Mouse (Mus musculus) neural tube, embryonic 14.5 days (tissue): Measurements from ENCODE around the gene Filip1. TPM values are rescaled to one million over a fixed set of nuclear protein-coding genes. Genes with fewer than 3 reads are reported as not detected.

Source experiments
- ATAC-seq: fragments of 200-750 bp; cut with Nextera tagmentation; 2 replicates; pipeline ENCODE4 v1.8.0; 2017; ENCODE audit warnings: low read depth, mild to moderate bottlenecking, moderate TSS enrichment, moderate library complexity
- H3K27ac ChIP-seq: fragments of 300-500 bp; sonication (generic); 2 replicates; pipeline ENCODE4 v1.5.1; 2014; ENCODE audit warnings: low read depth, mild to moderate bottlenecking, control low read depth, low read length, moderate library complexity, mixed read lengths
- H3K27me3 ChIP-seq: fragments of 300-500 bp; sonication (generic); 2 replicates; pipeline ENCODE4 v1.6.1; 2014; ENCODE audit warnings: low read length; ENCODE audit not compliant: control insufficient read depth, insufficient read depth
- H3K36me3 ChIP-seq: fragments of 300-500 bp; sonication (generic); 2 replicates; pipeline ENCODE4 v1.6.1; 2014; ENCODE audit warnings: low read length, mixed read lengths; ENCODE audit not compliant: control insufficient read depth, insufficient read depth
- H3K4me1 ChIP-seq: fragments of 300-500 bp; sonication (generic); 2 replicates; pipeline ENCODE4 v1.6.1; 2014; ENCODE audit warnings: low read length; ENCODE audit not compliant: control insufficient read depth, insufficient read depth
- H3K4me2 ChIP-seq: fragments of 300-500 bp; sonication (generic); 2 replicates; pipeline ENCODE4 v1.6.1; 2014; ENCODE audit warnings: mild to moderate bottlenecking, low read depth, low read length, control low read depth
- H3K4me3 ChIP-seq: fragments of 300-500 bp; sonication (generic); 2 replicates; pipeline ENCODE4 v1.5.1; 2014; ENCODE audit warnings: low read depth, low read length, control low read depth, mixed read lengths
- H3K9ac ChIP-seq: fragments of 300-500 bp; sonication (generic); replicated peaks from 2 replicates; pipeline ENCODE4 v1.6.1; 2014; ENCODE audit warnings: low read depth, mild to moderate bottlenecking, control low read depth, low read length, mixed read lengths
- H3K9me3 ChIP-seq: fragments of 300-500 bp; sonication (generic); 2 replicates; pipeline ENCODE4 v1.6.1; 2016; ENCODE audit warnings: low read length; ENCODE audit not compliant: control insufficient read depth
- WGBS: fragments of 180-500 bp; shearing (Covaris S2); extraction: QIAGEN DNeasy Blood & Tissue Kit; methylation state at CpG from one replicate; pipeline ENCODE4 v1.1.7; 2014; 5-methylcytosine and 5-hydroxymethylcytosine counted together
- polyA plus RNA-seq: library from polyadenylated mRNA; unstranded; fragments of >200 nt; fragmentation: Nextera tagmentation; extraction: Ambion mirVana; gene quantifications from 2 replicates; pipeline ENCODE4 v1.2.1, GENCODE M21; 2014

Filip1 gene
- polyA plus RNA-seq, 1 experiment from 2014 or later: 1.5 TPM

DNA sequence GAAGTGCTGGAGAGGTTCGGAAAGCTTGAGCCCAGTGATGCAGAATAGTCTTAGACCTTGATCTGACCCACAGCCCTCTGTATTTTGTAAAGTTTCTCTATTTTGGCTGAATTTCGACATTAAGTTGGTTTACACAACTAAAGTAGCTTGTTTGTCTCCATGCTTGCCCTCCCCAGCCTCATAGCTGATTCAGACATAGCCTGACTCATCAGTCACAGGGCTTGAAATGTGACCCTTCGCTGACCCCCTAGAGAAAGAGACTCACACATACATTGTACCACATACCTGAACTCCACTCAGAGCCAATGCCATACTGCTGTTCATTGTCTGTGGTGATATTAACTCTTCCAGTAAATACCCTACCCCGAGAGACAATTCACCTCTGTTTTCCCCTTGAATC lies 19.6 kb downstream of the Filip1 start:
- no peak overlapping the region for H3K27ac ChIP-seq
- 76% methylated on average over 4 of the region's 4 CpGs for WGBS
- no peaks in the 10 kb centered on the region for H3K9me3 ChIP-seq
- no peaks in the 10 kb centered on the region for H3K27me3 ChIP-seq
- no peak overlapping the region for H3K4me3 ChIP-seq
- no peak overlapping the region for H3K4me2 ChIP-seq
- H3K4me1 ChIP-seq: no peaks in the 10 kb centered on the region
- H3K36me3 ChIP-seq: no peaks in the 10 kb centered on the region
- no peak overlapping the region for H3K9ac ChIP-seq
- no peak for ATAC-seq

DNA sequence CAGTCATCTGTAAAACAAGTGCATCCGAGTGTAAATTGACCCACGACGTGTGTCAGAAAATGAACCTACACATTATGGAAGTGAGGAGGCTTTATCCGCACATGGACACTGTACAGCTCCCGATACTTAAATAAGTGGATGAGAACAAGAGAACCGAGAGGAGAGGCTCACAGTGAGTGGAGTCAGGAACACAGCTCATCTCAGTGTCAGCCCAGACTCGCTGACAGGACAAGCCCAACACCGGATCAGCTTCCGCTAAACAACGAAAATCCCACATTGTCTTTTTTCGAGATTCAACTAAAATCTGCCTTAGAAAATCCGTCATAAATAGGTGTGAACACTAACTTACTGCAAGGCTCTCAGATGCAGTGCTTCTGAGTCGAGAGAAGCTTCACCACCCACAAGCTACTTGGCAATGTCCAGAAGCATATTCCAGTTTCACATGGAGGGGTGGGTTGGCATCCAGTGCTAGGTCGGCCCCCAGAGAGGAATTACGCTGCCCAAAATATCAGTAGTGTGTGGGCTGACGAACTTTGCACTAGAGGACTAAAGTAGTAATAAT lies 22.1 kb downstream of the Filip1 start:
- Histone ChIP-seq H3K4me3 (no peak overlapping the region), H3K4me2 (no peak overlapping the region), H3K27me3 (no peaks in the 10 kb centered on the region), H3K27ac (no peak overlapping the region), H3K9me3 (no peaks in the 10 kb centered on the region), H3K4me1 (no peaks in the 10 kb centered on the region), H3K36me3 (no peaks in the 10 kb centered on the region), H3K9ac (no peak overlapping the region)
- 79% methylated on average over 16 of the region's 16 CpGs for WGBS
- no peak for ATAC-seq

- no peaks in the 10 kb centered on the region for H3K9me3 ChIP-seq
- no peak overlapping the region for H3K4me3 ChIP-seq
- H3K27ac ChIP-seq: no peak overlapping the region
- H3K4me1 ChIP-seq: no peaks in the 10 kb centered on the region
- ATAC-seq: no peak
- H3K27me3 ChIP-seq: no peaks in the 10 kb centered on the region
- H3K36me3 ChIP-seq: no peaks in the 10 kb centered on the region
- H3K4me2 ChIP-seq: no peak overlapping the region
- no peak overlapping the region for H3K9ac ChIP-seq
- 94% methylated on average over 1 of the region's 1 CpGs for WGBS
These were observed 22.9 kb downstream of the Filip1 start for GRCm38 (mm10) chr9:79989703-79990102.

DNA sequence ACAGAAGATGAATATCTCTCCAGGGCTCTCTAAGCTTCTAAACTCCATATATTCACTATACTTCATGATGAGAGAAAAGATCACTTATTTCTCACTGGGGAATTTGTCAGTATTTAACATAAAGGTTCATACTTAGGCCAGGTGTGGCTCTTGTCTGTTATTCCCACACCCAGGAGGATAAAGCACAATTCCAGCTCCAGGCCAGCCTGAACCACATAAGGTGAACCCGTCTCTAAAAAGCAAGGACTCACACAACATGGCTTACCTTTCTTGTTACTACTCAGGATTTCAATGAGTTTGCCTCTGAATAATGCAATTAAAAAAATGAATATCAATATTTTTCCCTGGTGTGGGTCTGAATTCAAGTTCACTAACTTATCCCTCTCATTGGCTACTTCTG lies 23.6 kb downstream of the Filip1 start:
- Histone ChIP-seq H3K4me1 (no peaks in the 10 kb centered on the region), H3K4me3 (no peak overlapping the region), H3K9ac (no peak overlapping the region), H3K27ac (no peak overlapping the region), H3K4me2 (no peak overlapping the region), H3K9me3 (no peaks in the 10 kb centered on the region), H3K36me3 (no peaks in the 10 kb centered on the region), H3K27me3 (no peaks in the 10 kb centered on the region)
- 95% methylated on average over 1 of the region's 1 CpGs for WGBS
- no peak for ATAC-seq

DNA sequence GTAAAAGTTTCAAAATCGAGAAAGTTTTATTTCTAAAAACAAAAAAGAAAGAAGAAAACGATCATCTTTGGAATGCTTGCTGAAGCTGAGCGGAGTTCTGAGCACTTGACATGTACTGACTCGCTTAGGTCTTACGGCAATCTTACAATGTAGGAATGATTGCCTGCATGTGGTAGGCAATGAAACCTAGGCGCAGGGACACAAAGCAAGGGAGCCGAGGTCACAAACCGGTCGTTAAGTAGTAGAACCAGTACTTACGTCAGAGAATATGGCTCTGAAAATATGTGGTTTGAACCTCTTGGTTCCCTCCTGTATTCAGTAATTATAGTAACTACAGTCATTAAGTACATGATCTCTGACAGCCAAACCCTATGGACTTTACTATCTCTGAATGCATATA lies 29.4 kb downstream of the Filip1 start:
- no peaks in the 10 kb centered on the region for H3K27me3 ChIP-seq
- H3K9ac ChIP-seq: no peak overlapping the region
- H3K4me1 ChIP-seq: no peaks in the 10 kb centered on the region
- no peak for ATAC-seq
- no peaks in the 10 kb centered on the region for H3K36me3 ChIP-seq
- 87% methylated on average over 10 of the region's 10 CpGs for WGBS
- H3K9me3 ChIP-seq: no peaks in the 10 kb centered on the region
- H3K4me2 ChIP-seq: no peak overlapping the region
- H3K4me3 ChIP-seq: no peak overlapping the region
- no peak overlapping the region for H3K27ac ChIP-seq

DNA sequence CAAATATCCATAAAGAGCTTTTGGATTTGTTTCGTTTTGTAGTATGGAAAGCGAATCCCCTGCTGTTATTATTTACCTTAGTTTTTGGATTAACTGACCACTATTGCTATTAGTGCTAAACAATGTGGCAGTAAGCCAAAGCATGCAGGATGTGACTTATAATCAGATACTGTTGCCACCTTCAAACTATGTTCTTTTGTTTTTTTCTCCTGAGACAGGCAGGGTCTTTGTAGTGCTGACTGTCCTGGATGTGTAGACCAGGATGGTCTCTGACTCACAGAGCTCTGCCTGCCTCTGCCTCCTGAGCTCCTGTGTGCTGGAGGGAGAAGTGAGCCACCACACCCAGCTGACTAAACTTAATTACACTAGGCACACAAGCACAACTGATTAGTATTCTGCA lies 33.4 kb downstream of the Filip1 start:
- H3K4me3 ChIP-seq: no peak overlapping the region
- H3K4me1 ChIP-seq: no peaks in the 10 kb centered on the region
- H3K4me2 ChIP-seq: no peak overlapping the region
- H3K9me3 ChIP-seq: no peaks in the 10 kb centered on the region
- H3K9ac ChIP-seq: no peak overlapping the region
- 91% methylated on average over 2 of the region's 2 CpGs for WGBS
- ATAC-seq: no peak; the same call in 1 of the 2 replicates
- no peak overlapping the region for H3K27ac ChIP-seq
- H3K27me3 ChIP-seq: no peaks in the 10 kb centered on the region
- no peaks in the 10 kb centered on the region for H3K36me3 ChIP-seq

DNA sequence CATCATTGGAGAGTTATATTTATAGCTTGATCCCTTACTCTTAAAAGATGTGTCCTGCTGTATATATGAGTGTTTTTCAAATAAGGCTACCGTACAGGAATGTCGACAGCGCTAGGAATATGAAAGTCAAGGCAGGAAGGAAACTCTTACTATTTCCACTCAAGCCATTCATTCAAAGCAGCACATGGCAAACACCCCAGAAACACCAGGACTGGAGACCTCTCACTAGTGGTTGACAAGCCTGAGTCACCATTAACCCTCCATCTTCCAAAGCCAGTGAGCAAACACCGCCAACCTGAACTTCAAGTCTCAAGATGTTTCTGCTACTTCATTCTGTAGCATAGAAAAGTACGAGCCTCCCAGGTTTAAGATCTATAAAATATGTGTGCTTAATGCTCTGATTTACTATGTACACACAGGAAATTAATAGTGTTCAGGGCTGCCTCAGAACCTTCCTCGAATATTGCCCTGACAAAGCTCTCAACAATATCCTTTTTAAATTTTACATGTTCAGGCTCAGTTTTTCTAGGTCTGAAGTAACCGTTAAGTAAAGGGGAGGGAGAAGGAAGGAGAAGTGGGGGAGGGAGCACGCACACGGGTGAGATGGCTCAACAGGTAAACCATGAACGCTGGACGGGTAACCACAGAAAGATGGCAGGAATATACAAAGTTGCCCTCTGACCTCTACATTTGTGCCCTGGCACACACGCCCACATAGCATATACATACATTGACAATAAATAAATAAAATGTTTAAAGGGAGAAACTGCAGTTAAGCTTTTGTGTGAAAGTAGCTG lies 34.2 kb downstream of the Filip1 start:
- H3K9ac ChIP-seq: no peak overlapping the region
- H3K36me3 ChIP-seq: no peaks in the 10 kb centered on the region
- H3K4me1 ChIP-seq: no peaks in the 10 kb centered on the region
- H3K4me2 ChIP-seq: no peak overlapping the region
- WGBS: 84% methylated on average over 12 of the region's 12 CpGs
- H3K9me3 ChIP-seq: no peaks in the 10 kb centered on the region
- no peaks in the 10 kb centered on the region for H3K27me3 ChIP-seq
- no peak for ATAC-seq
- no peak overlapping the region for H3K27ac ChIP-seq
- no peak overlapping the region for H3K4me3 ChIP-seq

GRCm38 (mm10) chr9:79977549-79977971 lies 35.1 kb downstream of the Filip1 start:
- no peak overlapping the region for H3K27ac ChIP-seq

DNA sequence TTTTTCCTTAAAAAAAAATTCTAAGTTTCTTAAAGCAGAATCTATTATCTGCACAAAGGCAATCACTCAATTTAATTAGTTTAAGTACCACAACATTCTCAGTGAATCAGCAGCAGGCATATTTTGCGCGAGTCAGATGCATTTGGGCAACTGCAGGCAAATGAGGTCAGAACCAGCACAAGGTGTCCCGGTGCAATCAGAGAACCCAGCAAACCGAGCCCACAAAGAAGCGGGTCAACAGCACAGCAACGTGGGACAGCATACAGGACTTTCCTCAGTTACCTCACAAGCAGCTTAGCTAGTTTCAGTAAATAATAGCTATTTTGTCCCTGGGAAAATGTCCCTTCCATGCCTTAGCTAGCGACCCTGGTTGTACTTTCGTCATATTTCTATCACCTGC lies 35.9 kb downstream of the Filip1 start:
- H3K4me1 ChIP-seq: no peaks in the 10 kb centered on the region
- no peaks in the 10 kb centered on the region for H3K9me3 ChIP-seq
- H3K4me2 ChIP-seq: no peak overlapping the region
- H3K27me3 ChIP-seq: no peaks in the 10 kb centered on the region
- H3K4me3 ChIP-seq: no peak overlapping the region
- no peak overlapping the region for H3K9ac ChIP-seq
- no peak overlapping the region for H3K27ac ChIP-seq
- WGBS: 70% methylated on average over 8 of the region's 8 CpGs
- no peak for ATAC-seq
- H3K36me3 ChIP-seq: no peaks in the 10 kb centered on the region

More at GRCm38 (mm10) chr9:79977549-79977971, 35.1 kb downstream of the Filip1 start:
- H3K36me3 ChIP-seq: no peaks in the 10 kb centered on the region
- H3K4me1 ChIP-seq: no peaks in the 10 kb centered on the region
- no peak overlapping the region; the same call in 1 of the 2 replicates for H3K4me3 ChIP-seq
- no peaks in the 10 kb centered on the region for H3K9me3 ChIP-seq
- peak overlapping the region; percentile 38 for H3K4me2 ChIP-seq
- no peaks in the 10 kb centered on the region for H3K27me3 ChIP-seq
- H3K9ac ChIP-seq: no peak overlapping the region
- WGBS: 13% methylated on average over 13 of the region's 13 CpGs
- ATAC-seq: peak; percentile 38; the same call in 1 of the 2 replicates
